Mouse (Mus musculus): ENCODE results near the gene Klhdc1. TPM values are rescaled to one million over a fixed set of nuclear protein-coding genes. Genes with fewer than 3 reads are reported as not detected.

Gene Klhdc1
- polyA plus RNA-seq, 1 experiment from 2014 or later, result 3.1 TPM

DNA sequence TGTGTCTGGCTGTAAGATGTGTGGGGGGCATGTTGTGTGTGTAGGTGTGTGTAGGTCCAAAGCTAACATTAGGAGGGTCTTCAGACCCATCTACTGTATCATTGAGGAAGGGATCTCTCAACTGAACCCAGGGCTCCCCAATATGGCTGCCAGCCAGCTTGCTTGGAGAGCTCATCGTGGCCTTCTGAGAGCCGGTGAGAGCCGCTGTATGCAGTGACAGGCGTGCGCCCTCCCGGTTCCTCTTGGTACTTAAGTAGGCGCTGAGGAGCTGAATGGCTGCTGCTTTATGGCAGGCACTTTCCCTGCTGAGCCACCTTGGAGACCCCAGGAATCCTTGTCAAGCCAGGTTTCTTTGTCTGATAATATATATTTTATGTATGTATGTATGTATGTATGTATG, 65.4 kb downstream of the Klhdc1 start:
- Histone ChIP-seq H3K4me3 (ENCODE audit: low read depth, low read length) (no peak overlapping the region), H3K27me3 (ENCODE audit: control insufficient read depth, insufficient read depth, low read length) (no peaks in the 10 kb centered on the region), H3K4me2 (ENCODE audit: low read depth, low read length, severe bottlenecking) (no peak overlapping the region), H3K4me1 (replicated peaks; ENCODE audit: control insufficient read depth, insufficient read depth, low read length) (no peaks in the 10 kb centered on the region), H3K27ac (ENCODE audit: low read depth, low read length) (no peak overlapping the region), H3K9ac (ENCODE audit: low read length) (no peak overlapping the region), H3K36me3 (ENCODE audit: control insufficient read depth, insufficient read depth, low read length) (peaks cover 57% of the 10 kb centered on the region), H3K9me3 (ENCODE audit: control insufficient read depth, low read length) (no peaks in the 10 kb centered on the region)
- WGBS, result 95% methylated on average over 7 of the region's 7 CpGs
- DNase-seq (ENCODE audit: low spot score) (no peak), ATAC-seq (replicated peaks; ENCODE audit: low FRiP score) (no peak)

DNA sequence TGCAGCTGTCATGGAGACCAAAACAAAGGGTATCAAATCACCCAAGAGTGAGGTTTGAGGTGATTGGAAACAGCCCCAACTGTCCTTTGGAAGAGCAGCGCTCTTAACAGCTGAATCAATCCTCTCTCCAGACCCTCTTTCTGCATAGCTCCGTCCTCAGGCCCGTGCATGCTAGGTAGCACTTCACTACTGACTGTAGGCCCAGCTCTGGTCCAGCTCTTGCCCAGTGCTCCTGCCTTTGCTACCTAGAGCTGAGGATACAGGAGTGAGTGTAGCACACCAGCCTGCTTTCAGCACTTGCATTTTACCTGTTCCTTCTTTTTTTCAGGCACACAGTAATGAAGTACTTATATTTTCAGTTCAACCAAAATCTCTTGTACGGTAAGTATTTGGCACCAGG, 68.7 kb downstream of the Klhdc1 start:
- DNase-seq (ENCODE audit: low spot score) (no peak), ATAC-seq (replicated peaks; ENCODE audit: low FRiP score) (no peak)
- H3K27me3 ChIP-seq (ENCODE audit: control insufficient read depth, insufficient read depth, low read length), result no peaks in the 10 kb centered on the region
- no peak overlapping the region for H3K27ac ChIP-seq (ENCODE audit: low read depth, low read length)
- 97% methylated on average over 4 of the region's 4 CpGs for WGBS
- H3K4me3 ChIP-seq (ENCODE audit: low read depth, low read length), result no peak overlapping the region
- H3K9ac ChIP-seq (ENCODE audit: low read length), result no peak overlapping the region
- H3K9me3 ChIP-seq (ENCODE audit: control insufficient read depth, low read length), result no peaks in the 10 kb centered on the region
- H3K4me2 ChIP-seq (ENCODE audit: low read depth, low read length, severe bottlenecking), result no peak overlapping the region
- H3K36me3 ChIP-seq (ENCODE audit: control insufficient read depth, insufficient read depth, low read length), result peaks cover 56% of the 10 kb centered on the region
- no peaks in the 10 kb centered on the region for H3K4me1 ChIP-seq (replicated peaks; ENCODE audit: control insufficient read depth, insufficient read depth, low read length)

GRCm38 (mm10) chr12:69318431-69318830, 77.5 kb downstream of the Klhdc1 start:
- Histone ChIP-seq H3K27ac (ENCODE audit: low read depth, low read length) (no peak overlapping the region), H3K4me1 (replicated peaks; ENCODE audit: control insufficient read depth, insufficient read depth, low read length) (no peaks in the 10 kb centered on the region), H3K4me2 (ENCODE audit: low read depth, low read length, severe bottlenecking) (no peak overlapping the region), H3K9me3 (ENCODE audit: control insufficient read depth, low read length) (no peaks in the 10 kb centered on the region), H3K36me3 (ENCODE audit: control insufficient read depth, insufficient read depth, low read length) (peaks cover 6% of the 10 kb centered on the region; the same call in 1 of the 2 replicates), H3K4me3 (ENCODE audit: low read depth, low read length) (no peak overlapping the region), H3K27me3 (ENCODE audit: control insufficient read depth, insufficient read depth, low read length) (no peaks in the 10 kb centered on the region), H3K9ac (ENCODE audit: low read length) (no peak overlapping the region)
- DNase-seq (ENCODE audit: low spot score), result no peak
- ATAC-seq (replicated peaks; ENCODE audit: low FRiP score), result no peak

DNA sequence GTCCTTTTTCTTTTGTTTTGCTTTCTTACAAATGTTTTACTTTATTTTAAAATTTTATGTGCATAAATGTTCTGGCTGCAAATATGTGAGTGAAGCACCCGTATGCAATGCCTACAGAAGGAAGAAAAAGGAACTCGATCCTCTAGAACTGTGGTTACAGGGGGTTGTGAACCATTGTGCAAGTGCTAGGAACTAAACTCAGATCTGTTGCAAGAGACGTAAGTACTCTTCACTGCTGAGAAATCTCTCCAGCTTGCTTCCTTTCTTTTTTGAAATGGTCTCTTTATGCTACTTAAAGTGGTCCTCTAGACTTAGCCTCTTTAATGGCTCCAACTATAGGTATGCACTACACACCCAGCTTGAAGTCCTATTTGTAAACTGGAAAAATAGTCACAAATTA, 90.2 kb downstream of the Klhdc1 start:
- no peak for ATAC-seq (replicated peaks; ENCODE audit: low FRiP score)
- Histone ChIP-seq H3K9ac (ENCODE audit: low read length) (no peak overlapping the region), H3K27ac (ENCODE audit: low read depth, low read length) (no peak overlapping the region), H3K36me3 (ENCODE audit: control insufficient read depth, insufficient read depth, low read length) (no peaks in the 10 kb centered on the region; the same call in 1 of the 2 replicates), H3K4me2 (ENCODE audit: low read depth, low read length, severe bottlenecking) (no peak overlapping the region), H3K4me1 (replicated peaks; ENCODE audit: control insufficient read depth, insufficient read depth, low read length) (no peaks in the 10 kb centered on the region), H3K27me3 (ENCODE audit: control insufficient read depth, insufficient read depth, low read length) (no peaks in the 10 kb centered on the region), H3K9me3 (ENCODE audit: control insufficient read depth, low read length) (no peaks in the 10 kb centered on the region), H3K4me3 (ENCODE audit: low read depth, low read length) (no peak overlapping the region)
- no peak for DNase-seq (ENCODE audit: low spot score)
- 95% methylated on average over 3 of the region's 3 CpGs for WGBS

DNA sequence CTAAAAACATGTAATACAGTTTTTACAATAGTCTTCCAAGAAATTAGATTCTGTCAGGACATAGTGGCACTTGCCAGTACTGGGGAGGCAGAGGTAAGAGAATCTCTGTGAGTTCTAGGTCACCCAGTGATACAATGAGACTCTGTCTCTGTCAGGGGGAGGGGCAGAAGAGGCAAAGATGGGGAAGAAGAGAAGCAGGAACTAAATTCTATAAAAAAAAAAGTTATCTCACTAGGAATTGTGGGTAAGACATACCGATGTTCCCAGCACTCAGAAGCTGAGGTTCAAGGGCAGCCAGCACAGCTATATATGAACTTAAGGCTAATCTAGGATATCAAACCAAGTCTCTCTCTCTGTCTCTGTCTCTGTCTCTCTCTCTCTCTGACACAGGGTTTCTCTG, 91.2 kb downstream of the Klhdc1 start:
- ATAC-seq (replicated peaks; ENCODE audit: low FRiP score) (no peak), DNase-seq (ENCODE audit: low spot score) (no peak)
- Histone ChIP-seq H3K9me3 (ENCODE audit: control insufficient read depth, low read length) (no peaks in the 10 kb centered on the region), H3K4me3 (ENCODE audit: low read depth, low read length) (no peak overlapping the region), H3K27me3 (ENCODE audit: control insufficient read depth, insufficient read depth, low read length) (no peaks in the 10 kb centered on the region), H3K36me3 (ENCODE audit: control insufficient read depth, insufficient read depth, low read length) (peaks cover 4% of the 10 kb centered on the region; the same call in 1 of the 2 replicates), H3K4me1 (replicated peaks; ENCODE audit: control insufficient read depth, insufficient read depth, low read length) (no peaks in the 10 kb centered on the region), H3K27ac (ENCODE audit: low read depth, low read length) (no peak overlapping the region), H3K9ac (ENCODE audit: low read length) (no peak overlapping the region), H3K4me2 (ENCODE audit: low read depth, low read length, severe bottlenecking) (no peak overlapping the region)
- 96% methylated on average over 1 of the region's 1 CpGs for WGBS

DNA sequence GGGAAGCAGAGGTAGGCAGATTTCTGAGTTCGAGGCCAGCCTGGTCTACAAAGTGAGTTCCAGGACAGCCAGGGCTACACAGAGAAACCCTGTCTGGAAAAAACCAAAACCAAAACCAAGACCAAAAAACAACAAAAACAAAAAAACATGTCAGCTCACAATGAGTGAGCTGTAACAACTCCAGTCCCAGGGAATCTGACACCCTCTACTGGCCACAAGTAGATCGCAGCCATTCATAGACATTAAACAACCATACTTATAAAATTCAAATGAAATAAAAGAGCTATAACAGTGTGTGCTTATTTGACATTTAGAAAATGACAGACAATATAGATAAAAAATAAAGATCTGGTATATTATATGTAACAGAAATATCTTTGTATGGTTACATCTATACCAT, 92.6 kb downstream of the Klhdc1 start:
- H3K4me1 ChIP-seq (replicated peaks; ENCODE audit: control insufficient read depth, insufficient read depth, low read length), result no peaks in the 10 kb centered on the region
- H3K36me3 ChIP-seq (ENCODE audit: control insufficient read depth, insufficient read depth, low read length), result peaks cover 7% of the 10 kb centered on the region; the same call in 1 of the 2 replicates
- 90% methylated on average over 2 of the region's 2 CpGs for WGBS
- H3K27ac ChIP-seq (ENCODE audit: low read depth, low read length), result no peak overlapping the region
- no peak overlapping the region for H3K9ac ChIP-seq (ENCODE audit: low read length)
- no peak overlapping the region for H3K4me3 ChIP-seq (ENCODE audit: low read depth, low read length)
- DNase-seq (ENCODE audit: low spot score) (no peak), ATAC-seq (replicated peaks; ENCODE audit: low FRiP score) (no peak)
- H3K9me3 ChIP-seq (ENCODE audit: control insufficient read depth, low read length), result no peaks in the 10 kb centered on the region
- no peak overlapping the region for H3K4me2 ChIP-seq (ENCODE audit: low read depth, low read length, severe bottlenecking)
- no peaks in the 10 kb centered on the region for H3K27me3 ChIP-seq (ENCODE audit: control insufficient read depth, insufficient read depth, low read length)

Other genes with a start within 250 kb of the Klhdc1 start
- gene Rps29, start 82.0 kb upstream of the Klhdc1 start, polyA plus RNA-seq (2014; fragmentation: Nextera tagmentation; extraction: Ambion mirVana), result 1,243 and 1,383 TPM in 2 replicates
- 33.8 and 38.4 TPM in 2 replicates for gene Lrr1, start 72.4 kb upstream of the Klhdc1 start, polyA plus RNA-seq (2014; fragmentation: Nextera tagmentation; extraction: Ambion mirVana)
- gene Rpl36al, start 57.1 kb upstream of the Klhdc1 start, polyA plus RNA-seq (2014; fragmentation: Nextera tagmentation; extraction: Ambion mirVana), result 436 and 487 TPM in 2 replicates
- gene Mgat2, start 57.0 kb upstream of the Klhdc1 start, polyA plus RNA-seq (2014; fragmentation: Nextera tagmentation; extraction: Ambion mirVana), result 40.6 and 42.3 TPM in 2 replicates
- 42.2 and 43.4 TPM in 2 replicates for gene Gm49383, start 44.1 kb upstream of the Klhdc1 start, polyA plus RNA-seq (2014; fragmentation: Nextera tagmentation; extraction: Ambion mirVana)
- gene Dnaaf2, start 42.7 kb upstream of the Klhdc1 start, polyA plus RNA-seq (2014; fragmentation: Nextera tagmentation; extraction: Ambion mirVana), result 17.1 and 20.0 TPM in 2 replicates
- gene Gm49384, start 36.9 kb upstream of the Klhdc1 start, polyA plus RNA-seq (2014; fragmentation: Nextera tagmentation; extraction: Ambion mirVana), result 43.2 and 46.6 TPM in 2 replicates
- gene Pole2, start 13.0 kb upstream of the Klhdc1 start, polyA plus RNA-seq (2014; fragmentation: Nextera tagmentation; extraction: Ambion mirVana), result 33.7 and 35.7 TPM in 2 replicates
- 237 and 242 TPM in 2 replicates for gene Klhdc2, start 55.5 kb downstream of the Klhdc1 start, polyA plus RNA-seq (2014; fragmentation: Nextera tagmentation; extraction: Ambion mirVana)
- gene Nemf, start 116.0 kb downstream of the Klhdc1 start, polyA plus RNA-seq (2014; fragmentation: Nextera tagmentation; extraction: Ambion mirVana), result 92.2 and 98.0 TPM in 2 replicates
- gene Arf6, start 131.0 kb downstream of the Klhdc1 start, polyA plus RNA-seq (2014; fragmentation: Nextera tagmentation; extraction: Ambion mirVana), result 48.7 and 59.7 TPM in 2 replicates
- gene Gm9887, start 131.3 kb downstream of the Klhdc1 start, polyA plus RNA-seq (2014; fragmentation: Nextera tagmentation; extraction: Ambion mirVana), result 0.80 and 2.3 TPM in 2 replicates